Mouse (Mus musculus): Measurements from ENCODE around the gene Bmi1.

DNA sequence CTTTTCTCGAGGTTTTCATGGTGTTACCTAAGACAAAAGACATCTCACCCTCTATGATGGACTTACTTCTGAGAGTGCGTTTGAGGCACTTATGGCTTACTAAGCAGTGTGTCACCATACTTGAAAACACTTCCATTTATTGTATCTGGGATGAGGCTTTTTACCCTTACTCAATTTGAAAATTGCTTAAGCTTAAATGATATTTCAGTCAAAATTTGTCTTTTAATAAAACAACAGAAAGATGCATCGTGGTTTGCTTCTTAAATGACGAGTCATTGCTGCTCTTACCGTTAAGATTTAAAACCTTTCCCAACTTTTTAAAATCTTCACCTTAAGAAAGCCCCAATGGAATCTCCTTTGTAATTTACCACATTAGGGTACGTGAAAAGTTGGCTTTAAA, 9.6 kb downstream of the Bmi1 start:
- no peak for TF ChIP-seq POLR2A (IDR thresholded peaks at IDR 0.05; ENCODE audit: insufficient read length, low read depth)
- TF ChIP-seq TCF12 (IDR thresholded peaks at IDR 0.05; ENCODE audit: insufficient read depth, poor library complexity, severe bottlenecking) = no peak
- no peak for TF ChIP-seq MAX (IDR thresholded peaks at IDR 0.05; ENCODE audit: low read depth)
- no peak for TF ChIP-seq CEBPB (IDR thresholded peaks at IDR 0.05; ENCODE audit: insufficient read depth, poor library complexity, severe bottlenecking)
- no peak for TF ChIP-seq E2F4 (IDR thresholded peaks at IDR 0.05; ENCODE audit: insufficient read depth)
- no peak for TF ChIP-seq USF1 (IDR thresholded peaks at IDR 0.05; ENCODE audit: low read depth)
- TF ChIP-seq POLR2AphosphoS2 (IDR thresholded peaks at IDR 0.05; ENCODE audit: insufficient read length, low read depth) = no peak
- no peak for TF ChIP-seq MYOD1 (IDR thresholded peaks at IDR 0.05; ENCODE audit: control insufficient read depth in 1 of 3, insufficient read length in 2 of 3, low read depth in 2 of 3)
- no peak for TF ChIP-seq MYOG (IDR thresholded peaks at IDR 0.05; ENCODE audit: control insufficient read depth in 1 of 3, insufficient read depth in 1 of 3, insufficient read length in 2 of 3, low read depth in 2 of 3)
- no peak for TF ChIP-seq SRF (IDR thresholded peaks at IDR 0.05; ENCODE audit: control insufficient read depth, insufficient read length, low read depth)
- TF ChIP-seq REST (IDR thresholded peaks at IDR 0.05; ENCODE audit: insufficient read depth, insufficient read length) = no peak
- no peak for TF ChIP-seq TCF3 (IDR thresholded peaks at IDR 0.05; ENCODE audit: insufficient read length, low read depth)

Data from myocyte (in vitro differentiated cells).